Mouse (Mus musculus) heart, embryonic 16.5 days (tissue): ENCODE measurements at regions not wholly inside any gene's neighbourhood (a gene's known extent, or its start where the extent isn't known, plus 50 kb on each side); places are given as distances from the start of the nearest gene placed in this dataset.

Source experiments
- ATAC-seq: fragments of 200-750 bp; cut with Nextera tagmentation; replicated peaks from 2 replicates; pipeline ENCODE4 v1.8.0; 2017; ENCODE audit warnings: moderate number of reproducible peaks; ENCODE audit not compliant: insufficient read depth, low FRiP score; ENCODE audit errors: extremely low read depth
- H3K27ac ChIP-seq: fragments of 300-500 bp; sonication (generic); 2 replicates; pipeline ENCODE4 v1.5.1; 2014; ENCODE audit warnings: mild to moderate bottlenecking, low read length, control low read depth, moderate library complexity
- H3K27me3 ChIP-seq: fragments of 300-500 bp; sonication (generic); 2 replicates; pipeline ENCODE4 v1.6.1; 2014; ENCODE audit warnings: low read length, mixed read lengths; ENCODE audit not compliant: control insufficient read depth, insufficient read depth
- H3K36me3 ChIP-seq: fragments of 300-500 bp; sonication (generic); 2 replicates; pipeline ENCODE4 v1.6.1; 2014; ENCODE audit not compliant: control insufficient read depth, insufficient read depth
- H3K4me1 ChIP-seq: fragments of 300-500 bp; sonication (generic); 2 replicates; pipeline ENCODE4 v1.6.1; 2014; ENCODE audit warnings: low read length, mixed read lengths; ENCODE audit not compliant: control insufficient read depth, insufficient read depth
- H3K4me2 ChIP-seq: fragments of 300-500 bp; sonication (generic); 2 replicates; pipeline ENCODE4 v1.6.1; 2014; ENCODE audit warnings: low read depth, mild to moderate bottlenecking, control low read depth, low read length
- H3K4me3 ChIP-seq: fragments of 300-500 bp; sonication (generic); 2 replicates; pipeline ENCODE4 v1.5.1; 2014; ENCODE audit warnings: mild to moderate bottlenecking, control low read depth, low read length
- H3K9ac ChIP-seq: fragments of 300-500 bp; sonication (generic); 2 replicates; pipeline ENCODE4 v1.6.1; 2014; ENCODE audit warnings: low read length, control low read depth
- H3K9me3 ChIP-seq: fragments of 300-500 bp; sonication (generic); replicated peaks from 2 replicates; pipeline ENCODE4 v1.6.1; 2016; ENCODE audit warnings: low read length; ENCODE audit not compliant: control insufficient read depth
- WGBS: fragments of 180-500 bp; shearing (Covaris S2); extraction: QIAGEN DNeasy Blood & Tissue Kit; methylation state at CpG from one replicate; pipeline ENCODE4 v1.1.7; 2014; 5-methylcytosine and 5-hydroxymethylcytosine counted together

GRCm38 (mm10) chr16:19876861-19877554 is 105.8 kb downstream of the Klhl6 start:
- H3K9me3 ChIP-seq: no peaks in the 10 kb centered on the region
- H3K9ac ChIP-seq: no peak overlapping the region
- H3K36me3 ChIP-seq: no peaks in the 10 kb centered on the region
- H3K27me3 ChIP-seq: no peaks in the 10 kb centered on the region
- H3K4me1 ChIP-seq: no peaks in the 10 kb centered on the region
- H3K27ac ChIP-seq: no peak overlapping the region
- no peak for ATAC-seq
- H3K4me2 ChIP-seq: no peak overlapping the region
- no peak overlapping the region for H3K4me3 ChIP-seq
- 31% methylated on average over 10 of the region's 10 CpGs for WGBS

- Histone ChIP-seq H3K4me2 (no peak overlapping the region), H3K27me3 (no peaks in the 10 kb centered on the region), H3K4me1 (0 out of 2 replicates have a peak, but pooled peaks cover 2% of the 10 kb centered on the region), H3K9ac (no peak overlapping the region), H3K9me3 (0 out of 2 replicates have a peak, but pooled peaks cover 2% of the 10 kb centered on the region), H3K27ac (no peak overlapping the region), H3K36me3 (no peaks in the 10 kb centered on the region), H3K4me3 (no peak overlapping the region)
- WGBS: 63% methylated on average over 3 of the region's 3 CpGs
- ATAC-seq: no peak
Measured at GRCm38 (mm10) chr16:19882961-19883360, 99.9 kb downstream of the Klhl6 start.

GRCm38 (mm10) chr16:19883776-19884513 is 98.9 kb downstream of the Klhl6 start:
- Histone ChIP-seq H3K36me3 (no peaks in the 10 kb centered on the region), H3K4me2 (no peak overlapping the region), H3K4me3 (no peak overlapping the region), H3K4me1 (0 out of 2 replicates have a peak, but pooled peaks cover 2% of the 10 kb centered on the region), H3K27ac (peak overlapping the region; percentile 55), H3K9ac (no peak overlapping the region), H3K27me3 (no peaks in the 10 kb centered on the region), H3K9me3 (0 out of 2 replicates have a peak, but pooled peaks cover 2% of the 10 kb centered on the region)
- ATAC-seq: peak; percentile 86
- 39% methylated on average over 9 of the region's 9 CpGs for WGBS

DNA sequence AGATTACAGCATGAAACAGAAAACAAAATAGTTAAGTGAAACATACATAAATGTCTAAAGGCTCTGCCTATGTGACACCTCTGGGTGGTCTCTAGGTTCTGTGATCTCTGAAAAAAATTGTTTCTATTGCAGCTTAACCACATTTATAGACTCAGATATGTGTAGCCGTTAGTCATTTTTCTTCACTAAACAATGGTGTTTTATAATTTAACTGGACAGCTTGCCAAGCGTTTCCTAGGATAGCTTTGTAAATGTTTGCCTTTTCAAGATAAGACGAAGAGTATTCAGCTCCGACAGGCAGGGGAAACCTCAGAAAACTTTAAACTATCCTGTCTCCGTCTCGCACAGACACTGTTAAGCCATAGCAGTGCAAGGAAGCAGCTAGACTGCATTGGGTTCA is 98.3 kb downstream of the Klhl6 start:
- Histone ChIP-seq H3K9me3 (0 out of 2 replicates have a peak, but pooled peaks cover 2% of the 10 kb centered on the region), H3K4me2 (no peak overlapping the region), H3K27me3 (no peaks in the 10 kb centered on the region), H3K4me3 (no peak overlapping the region), H3K27ac (peak overlapping the region; percentile 55), H3K9ac (no peak overlapping the region), H3K4me1 (0 out of 2 replicates have a peak, but pooled peaks cover 2% of the 10 kb centered on the region), H3K36me3 (no peaks in the 10 kb centered on the region)
- ATAC-seq: peak; percentile 43; the same call in 1 of the 2 replicates
- 30% methylated on average over 6 of the region's 6 CpGs for WGBS

DNA sequence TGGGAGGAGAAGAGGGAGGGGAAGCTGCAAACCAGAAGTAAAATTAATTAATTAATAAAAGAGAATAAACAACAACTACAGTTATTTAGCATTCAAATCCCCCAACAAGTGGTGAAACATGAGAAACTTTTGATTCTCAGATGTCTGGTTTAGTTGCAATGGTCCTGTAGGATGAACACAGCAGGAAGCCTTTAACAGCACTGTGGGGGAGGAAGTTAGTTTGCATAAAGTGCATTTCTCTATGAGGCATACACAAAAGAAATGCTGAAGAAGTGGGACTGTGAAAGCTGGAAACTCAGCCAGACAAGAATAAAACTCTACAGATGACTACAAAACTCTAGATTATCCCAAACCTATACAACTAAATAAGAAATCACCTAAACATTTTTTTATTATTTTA is 96.2 kb downstream of the Klhl6 start:
- ATAC-seq: no peak
- H3K27me3 ChIP-seq: no peaks in the 10 kb centered on the region
- H3K27ac ChIP-seq: no peak overlapping the region
- no peak overlapping the region for H3K4me2 ChIP-seq
- H3K9me3 ChIP-seq: 0 out of 2 replicates have a peak, but pooled peaks cover 2% of the 10 kb centered on the region
- no peak overlapping the region for H3K4me3 ChIP-seq
- H3K9ac ChIP-seq: no peak overlapping the region
- H3K36me3 ChIP-seq: no peaks in the 10 kb centered on the region
- H3K4me1 ChIP-seq: 0 out of 2 replicates have a peak, but pooled peaks cover 2% of the 10 kb centered on the region

DNA sequence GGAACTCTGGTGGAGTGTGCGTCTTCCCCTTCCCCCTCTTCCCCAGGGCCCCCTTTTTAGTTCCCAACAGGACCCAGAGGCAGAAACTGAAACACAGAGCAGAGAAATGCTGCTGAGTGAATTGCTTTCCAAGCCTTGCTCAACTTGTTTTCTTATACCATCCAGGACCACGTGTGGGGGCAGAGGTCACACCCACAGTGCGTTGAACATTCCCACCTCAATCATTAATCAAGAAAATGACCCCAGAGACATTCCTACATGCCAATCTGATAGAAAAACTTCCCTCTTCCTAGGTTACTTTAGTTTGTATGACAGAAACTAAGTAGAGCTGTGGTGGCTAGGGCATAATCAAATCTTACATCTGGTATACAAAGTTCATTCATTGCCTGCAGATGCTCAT is 93.3 kb downstream of the Klhl6 start:
- 53% methylated on average over 3 of the region's 3 CpGs for WGBS

GRCm38 (mm10) chr16:19891441-19891840 is 91.4 kb downstream of the Klhl6 start:
- Histone ChIP-seq H3K4me2 (no peak overlapping the region), H3K36me3 (no peaks in the 10 kb centered on the region), H3K9ac (no peak overlapping the region), H3K27ac (no peak overlapping the region), H3K27me3 (no peaks in the 10 kb centered on the region), H3K9me3 (no peaks in the 10 kb centered on the region), H3K4me1 (no peaks in the 10 kb centered on the region), H3K4me3 (no peak overlapping the region)
- no peak for ATAC-seq
- WGBS: 71% methylated on average over 3 of the region's 3 CpGs

More for the DNA sequence above, 93.3 kb downstream of the Klhl6 start:
- Histone ChIP-seq H3K4me1 (no peaks in the 10 kb centered on the region), H3K36me3 (no peaks in the 10 kb centered on the region), H3K27me3 (no peaks in the 10 kb centered on the region), H3K27ac (no peak overlapping the region), H3K4me3 (no peak overlapping the region), H3K9ac (no peak overlapping the region), H3K9me3 (0 out of 2 replicates have a peak, but pooled peaks cover 2% of the 10 kb centered on the region), H3K4me2 (no peak overlapping the region)
- no peak for ATAC-seq

- Histone ChIP-seq H3K4me2 (no peak overlapping the region), H3K4me3 (no peak overlapping the region), H3K36me3 (no peaks in the 10 kb centered on the region), H3K27ac (no peak overlapping the region), H3K9me3 (no peaks in the 10 kb centered on the region), H3K27me3 (no peaks in the 10 kb centered on the region), H3K9ac (no peak overlapping the region), H3K4me1 (no peaks in the 10 kb centered on the region)
- no peak for ATAC-seq
- WGBS: 85% methylated on average over 9 of the region's 9 CpGs
Measured at GRCm38 (mm10) chr16:19894435-19894994, 88.3 kb downstream of the Klhl6 start.
